Mouse (Mus musculus) cerebellum, adult 9-10 months (tissue): Measurements from ENCODE around the gene Kif11.
A peak's percentile ranks its signal among the peaks of the same experiment; 100 is the strongest.

Experiments used
- DNase-seq: peaks from one replicate; pipeline ENCODE4 v3.0.0; 2022

Gene Kif11

GRCm38 (mm10) chr19:37375755-37376615 is at the start of gene Kif11:
TSS of gene Kif11 (plus strand) at chr19:37376403.
- DNase-seq = peak; percentile 95

- DNase-seq = no peak
These were observed 49.0 kb upstream of the Kif11 start for GRCm38 (mm10) chr19:37327216-37327615.

- no peak for DNase-seq
These were observed 43.5 kb upstream of the Kif11 start for GRCm38 (mm10) chr19:37332726-37333125.

GRCm38 (mm10) chr19:37333357-37333756 is 42.8 kb upstream of the Kif11 start:
- DNase-seq = no peak

GRCm38 (mm10) chr19:37335392-37335791 is 40.8 kb upstream of the Kif11 start:
- DNase-seq = no peak

GRCm38 (mm10) chr19:37337752-37338151 is 38.5 kb upstream of the Kif11 start, which contains the start of gene Ide:
TSS of gene Ide (minus strand) at chr19:37337852.
- DNase-seq = no peak

GRCm38 (mm10) chr19:37340495-37340894 is 35.7 kb upstream of the Kif11 start:
- DNase-seq = no peak

- DNase-seq = no peak
These were observed 35.3 kb upstream of the Kif11 start for GRCm38 (mm10) chr19:37340931-37341330.

GRCm38 (mm10) chr19:37343899-37344298 is 32.3 kb upstream of the Kif11 start:
- no peak for DNase-seq

- no peak for DNase-seq
These were observed 29.9 kb upstream of the Kif11 start for GRCm38 (mm10) chr19:37346258-37346657.

GRCm38 (mm10) chr19:37348331-37348730 is 27.9 kb upstream of the Kif11 start:
- DNase-seq = no peak

GRCm38 (mm10) chr19:37348952-37349351 is 27.3 kb upstream of the Kif11 start:
- no peak for DNase-seq

- no peak for DNase-seq
These were observed 23.4 kb upstream of the Kif11 start for GRCm38 (mm10) chr19:37352756-37353155.

- DNase-seq = no peak
These were observed 22.9 kb upstream of the Kif11 start for GRCm38 (mm10) chr19:37353331-37353730.

GRCm38 (mm10) chr19:37360044-37360443 is 16.2 kb upstream of the Kif11 start:
- DNase-seq = no peak

GRCm38 (mm10) chr19:37362545-37362944 is 13.7 kb upstream of the Kif11 start:
- no peak for DNase-seq

- no peak for DNase-seq
These were observed 12.9 kb upstream of the Kif11 start for GRCm38 (mm10) chr19:37363128-37363939.

GRCm38 (mm10) chr19:37368990-37369389 is 7.2 kb upstream of the Kif11 start:
- no peak for DNase-seq

- DNase-seq = no peak
These were observed 6.3 kb upstream of the Kif11 start for GRCm38 (mm10) chr19:37369921-37370320.

- DNase-seq = no peak
These were observed 5.8 kb upstream of the Kif11 start for GRCm38 (mm10) chr19:37370356-37370755.

- peak; percentile 9 for DNase-seq
These were observed 1.1 kb upstream of the Kif11 start for GRCm38 (mm10) chr19:37374941-37375754.

- DNase-seq = peak; percentile 10
These were observed 638 bp downstream of the Kif11 start for GRCm38 (mm10) chr19:37376841-37377240.
